Mouse (Mus musculus) CH12.LX (cell line): ENCODE data around the gene Apobec3. TPM values are rescaled to one million over a fixed set of nuclear protein-coding genes. Genes with fewer than 3 reads are reported as not detected.
"Not testable (repeated sequence)": the region's sequence is repeated elsewhere in the genome, so short reads cannot be mapped to it uniquely, and the experiment has no call there.

Source experiments
- DNase-seq: peaks from one replicate; pipeline ENCODE4 v3.0.0-alpha.2; 2013; ENCODE audit errors: extremely low read depth
- H3K27ac ChIP-seq: 2 replicates; pipeline ENCODE4 v1.5.1; 2012; ENCODE audit warnings: low read depth, mild to moderate bottlenecking, control low read depth, moderate library complexity; ENCODE audit not compliant: insufficient read depth
- H3K27me3 ChIP-seq: replicated peaks from 2 replicates; pipeline ENCODE3; 2012; ENCODE audit warnings: inconsistent platforms
- H3K36me3 ChIP-seq, 2 experiments: replicated peaks in 1 of 2; 2 replicates each; pipeline versions ENCODE3 to v1.6.1; 2012; ENCODE audit warnings: inconsistent platforms in 1 of 2, low read length in 1 of 2, mild to moderate bottlenecking in 1 of 2, mixed read lengths in 1 of 2, moderate library complexity in 1 of 2; ENCODE audit not compliant: control insufficient read depth in 1 of 2, insufficient read depth in 1 of 2
- H3K4me1 ChIP-seq, 2 experiments: 2 replicates each; pipeline ENCODE4 v1.6.1; 2012; ENCODE audit warnings: inconsistent platforms in 1 of 2, moderate library complexity in 1 of 2; ENCODE audit not compliant: insufficient read depth in 2 of 2, control insufficient read depth in 1 of 2
- H3K4me2 ChIP-seq: 2 replicates; pipeline ENCODE4 v1.6.1; 2012; ENCODE audit warnings: low read depth, mild to moderate bottlenecking, control low read depth; ENCODE audit not compliant: poor library complexity, insufficient read depth, severe bottlenecking
- H3K4me3 ChIP-seq, 3 experiments: fragments of 150-350 bp in 1 of 3; sonication (generic) in 1 of 3; replicated peaks in 1 of 3; 2 replicates each; pipeline versions ENCODE3 to v1.5.1; 2011 to 2012; ENCODE audit warnings: low read depth in 2 of 3, low read length in 2 of 3, mild to moderate bottlenecking in 2 of 3, moderate library complexity in 2 of 3, control low read depth in 1 of 3, improper control_type of control experiment in 1 of 3, inconsistent platforms in 1 of 3, mixed read lengths in 1 of 3; ENCODE audit not compliant: poor library complexity in 1 of 3
- H3K79me2 ChIP-seq: replicated peaks from 2 replicates; pipeline ENCODE4 v1.6.1; 2012; ENCODE audit warnings: mild to moderate bottlenecking, moderate library complexity; ENCODE audit not compliant: control insufficient read depth, poor library complexity, insufficient read depth, severe bottlenecking; ENCODE audit errors: extremely low read depth
- H3K9ac ChIP-seq: 2 replicates; pipeline ENCODE4 v1.6.1; 2012; ENCODE audit warnings: low read depth, mild to moderate bottlenecking, control low read depth, moderate library complexity; ENCODE audit not compliant: insufficient read depth
- H3K9me3 ChIP-seq: replicated peaks from 2 replicates; pipeline ENCODE3; 2012; ENCODE audit warnings: low read length, inconsistent platforms, mixed read lengths
- CHD1 ChIP-seq: IDR thresholded peaks from 2 replicates; pipeline ENCODE4 v1.6.1; 2012; ENCODE audit warnings: low read depth, low read length, improper control_type of control experiment, inconsistent platforms
- ELF1 ChIP-seq: IDR thresholded peaks from 2 replicates; pipeline ENCODE4 v1.6.1; 2014; ENCODE audit warnings: low read depth, mild to moderate bottlenecking, inconsistent platforms, low read length, improper control_type of control experiment
- IRF4 ChIP-seq: IDR thresholded peaks from 2 replicates; pipeline ENCODE4 v1.6.1; 2014; ENCODE audit warnings: low read depth, mild to moderate bottlenecking, inconsistent platforms, low read length, improper control_type of control experiment
- MAFK ChIP-seq: IDR thresholded peaks from 2 replicates; pipeline ENCODE4 v1.6.1; 2011; ENCODE audit warnings: low read length, improper control_type of control experiment; ENCODE audit not compliant: insufficient replicate concordance
- MAX ChIP-seq: IDR thresholded peaks from 2 replicates; pipeline ENCODE4 v1.6.1; 2011; ENCODE audit warnings: low read length, improper control_type of control experiment
- MEF2A ChIP-seq: IDR thresholded peaks from 2 replicates; pipeline ENCODE4 v1.6.1; 2014; ENCODE audit warnings: low read depth, mild to moderate bottlenecking, inconsistent platforms, low read length, improper control_type of control experiment, borderline replicate concordance
- RAD21 ChIP-seq: IDR thresholded peaks from 2 replicates; pipeline ENCODE4 v1.6.1; 2011; ENCODE audit warnings: low read depth, mild to moderate bottlenecking, low read length, improper control_type of control experiment, moderate library complexity
- RCOR1 ChIP-seq: conservative IDR thresholded peaks from 2 replicates; pipeline ENCODE4 v1.6.1; 2012; ENCODE audit warnings: low read depth, mild to moderate bottlenecking, inconsistent platforms, low read length, improper control_type of control experiment
- SMC3 ChIP-seq: IDR thresholded peaks from 2 replicates; pipeline ENCODE4 v1.6.1; 2011; ENCODE audit warnings: low read depth, low read length, improper control_type of control experiment
- TBP ChIP-seq: conservative IDR thresholded peaks from 2 replicates; pipeline ENCODE4 v1.6.1; 2011; ENCODE audit warnings: low read depth, low read length, improper control_type of control experiment
- UBTF ChIP-seq: IDR thresholded peaks from 2 replicates; pipeline ENCODE4 v1.6.1; 2012; ENCODE audit warnings: low read depth, mild to moderate bottlenecking, inconsistent platforms, low read length, improper control_type of control experiment, moderate library complexity
- ZMIZ1 ChIP-seq: IDR thresholded peaks from 2 replicates; pipeline ENCODE4 v1.6.1; 2012; ENCODE audit warnings: low read depth, mild to moderate bottlenecking, inconsistent platforms, low read length, improper control_type of control experiment
- dilution Hi-C: fragments of 300-500 bp; cut with MboI; formaldehyde crosslinking; loops from 2 replicates; pipeline ENCODE4 v1.14.3; 2020; ENCODE audit warnings: low sequenced_read_pairs; ENCODE audit not compliant: extremely low pct_unique_long_range_greater_than_20kb, extremely low pct_ligation_motif_present
- in situ Hi-C: fragments of 300-500 bp; cut with MboI; formaldehyde crosslinking; loops from 3 replicates; pipeline ENCODE4 v1.14.3; 2019; ENCODE audit warnings: low sequenced_read_pairs, low pct_ligation_motif_present, low pct_unique_long_range_greater_than_20kb, mixed read lengths
- polyA plus RNA-seq: library from polyadenylated mRNA; unstranded; fragments of >175 nt; gene quantifications from 2 replicates; pipeline ENCODE4 v1.2.1, GENCODE M21; 2012; ENCODE audit warnings: low read depth; ENCODE audit not compliant: insufficient read length
- total RNA-seq, 2 experiments: library from RNA; depleted of rRNA; stranded (reverse); fragments of 300-350 nt in 1 of 2; fragments of >200 nt in 1 of 2; gene quantifications; 2 replicates each; pipeline ENCODE4 v1.2.3; 2012 to 2014

The Apobec3 gene
- total and polyA plus RNA-seq, 3 experiments = 3.9 to 94.3 (median 10.4) TPM

DNA sequence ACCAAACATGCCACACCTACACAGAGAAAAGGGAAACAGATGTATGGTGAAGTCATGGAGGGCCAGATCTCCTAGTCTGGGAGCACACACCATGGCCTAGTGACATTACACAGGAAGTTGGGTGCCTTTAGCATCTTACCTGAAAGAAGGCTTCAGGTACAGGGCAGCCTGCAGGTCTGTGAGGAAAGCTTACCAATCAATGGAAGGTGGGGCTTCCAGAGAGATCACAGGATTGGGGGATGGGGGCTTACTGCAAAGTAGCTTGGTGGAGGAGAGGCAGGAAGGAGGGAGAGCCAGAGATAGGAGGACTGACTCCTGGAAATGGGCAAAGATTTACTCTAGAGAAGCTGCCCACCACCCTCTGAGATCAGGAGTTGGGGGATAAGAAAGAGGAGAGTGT, 12.5 kb downstream of the Apobec3 start:
- Histone ChIP-seq H3K9ac (no peak overlapping the region), H3K9me3 (peaks cover 6% of the 10 kb centered on the region), H3K36me3 (peaks cover 3 to 44% of the 10 kb centered on the region in 2 experiments), H3K4me2 (no peak overlapping the region), H3K27me3 (no peaks in the 10 kb centered on the region), H3K4me3 (no peak overlapping the region), H3K27ac (no peak overlapping the region)
- in situ Hi-C loops = no loop called here
- no peak for TF ChIP-seq TBP
- TF ChIP-seq, all 38 proteins: peak for 0
- no peaks in the 10 kb centered on the region for H3K79me2 ChIP-seq
- H3K4me1 ChIP-seq = peaks cover 18 to 44% of the 10 kb centered on the region in 2 experiments
- DNase-seq = no peak
- dilution Hi-C loops = no loop called here

DNA sequence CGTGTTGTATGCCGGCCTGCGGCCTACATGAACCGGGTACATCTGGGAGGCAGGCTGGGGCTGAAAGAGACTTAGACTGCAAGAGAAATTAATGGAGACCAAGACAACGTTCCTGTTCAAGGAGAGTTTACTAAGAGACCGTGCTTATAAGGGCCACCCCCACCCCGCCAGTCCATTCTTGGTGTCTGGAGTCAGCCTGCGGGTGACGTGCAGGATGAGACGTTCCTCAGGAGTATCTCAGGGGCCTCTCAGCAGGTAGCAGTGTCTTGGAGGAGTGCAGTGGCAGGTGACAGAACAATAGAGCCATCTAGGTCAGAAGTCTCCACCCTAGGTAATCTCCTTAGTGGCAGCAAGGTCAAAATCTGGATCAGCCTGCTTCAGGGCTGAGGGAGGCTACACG, 13.2 kb downstream of the Apobec3 start:
- Histone ChIP-seq H3K36me3 (peaks cover 3 to 45% of the 10 kb centered on the region in 2 experiments), H3K4me1 (peaks cover 14 to 39% of the 10 kb centered on the region in 2 experiments)
- dilution Hi-C loops, DNase-seq, H3K9ac ChIP-seq, H3K79me2 ChIP-seq, H3K27me3 ChIP-seq, in situ Hi-C loops, H3K27ac ChIP-seq, H3K4me3 ChIP-seq, H3K4me2 ChIP-seq, H3K9me3 ChIP-seq: not testable (repeated sequence)

DNA sequence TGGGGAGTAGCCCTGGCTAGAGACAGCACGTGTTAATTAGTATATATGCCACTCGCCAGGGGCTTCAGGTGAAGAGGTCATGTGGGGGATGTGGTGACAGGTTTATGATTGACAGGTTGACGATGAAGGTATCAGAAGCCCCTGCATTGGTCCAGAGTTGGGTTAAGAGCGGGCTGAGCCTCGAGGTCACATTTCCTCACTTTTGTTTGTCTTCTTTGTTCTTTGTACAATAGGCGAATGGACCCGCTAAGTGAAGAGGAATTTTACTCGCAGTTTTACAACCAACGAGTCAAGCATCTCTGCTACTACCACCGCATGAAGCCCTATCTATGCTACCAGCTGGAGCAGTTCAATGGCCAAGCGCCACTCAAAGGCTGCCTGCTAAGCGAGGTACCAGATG, 13.8 kb downstream of the Apobec3 start:
- Histone ChIP-seq H3K36me3 (peaks cover 3 to 50% of the 10 kb centered on the region in 2 experiments), H3K4me1 (peaks cover 10 to 34% of the 10 kb centered on the region in 2 experiments), H3K4me3 (no peak overlapping the region), H3K9me3 (peaks cover 11% of the 10 kb centered on the region), H3K9ac (no peak overlapping the region), H3K27ac (no peak overlapping the region), H3K79me2 (no peaks in the 10 kb centered on the region), H3K4me2 (no peak overlapping the region), H3K27me3 (no peaks in the 10 kb centered on the region)
- dilution Hi-C loops = no loop called here
- in situ Hi-C loops = no loop called here
- DNase-seq = no peak
- TF ChIP-seq SMC3 (no peak), UBTF (no peak), MAX (no peak), IRF4 (no peak), RCOR1 (no peak), CHD1 (no peak), ELF1 (no peak), RAD21 (no peak), TBP (no peak), ZMIZ1 (no peak), MEF2A (no peak), MAFK (no peak)
- TF ChIP-seq, all 38 proteins: peak for 0
